Mouse (Mus musculus) granulocyte monocyte progenitor cell, adult 5-6 weeks (primary cell): Measurements from ENCODE around the gene Rai14. TPM values are rescaled to one million over a fixed set of nuclear protein-coding genes. Genes with fewer than 3 reads are reported as not detected.

Experiments
- ATAC-seq: replicated peaks from 2 replicates; pipeline ENCODE4 v1.8.0; 2016; ENCODE audit warnings: mild to moderate bottlenecking, moderate TSS enrichment, inconsistent platforms; ENCODE audit not compliant: poor library complexity, severe bottlenecking
- total RNA-seq, 2 experiments: library from RNA; stranded (forward) in 1 of 2; stranded (reverse) in 1 of 2; fragments of 200-712, 200-1000 nt in 1 of 2; fragments of >200 nt in 1 of 2; fragmentation: Nextera tagmentation in 1 of 2; gene quantifications; 2 replicates each; pipeline ENCODE4 v1.2.3; 2014 to 2017

Rai14 gene
- 6.1 and 6.2 TPM in 2 replicates for total RNA-seq (2014; fragmentation: Nextera tagmentation)
- 4.3 and 5.2 TPM in 2 replicates for total RNA-seq (2017)

- peak; percentile 81 for ATAC-seq
Measured at GRCm38 (mm10) chr15:10714409-10715138, at the start of gene Rai14. Rai14 (minus strand) TSS chr15:10714624.

GRCm38 (mm10) chr15:10761441-10761840 lies 47.0 kb upstream of the Rai14 start:
- ATAC-seq = no peak

- ATAC-seq = no peak
Measured at GRCm38 (mm10) chr15:10760006-10760405, 45.6 kb upstream of the Rai14 start.

- ATAC-seq = no peak
Measured at GRCm38 (mm10) chr15:10759440-10759839, 45.0 kb upstream of the Rai14 start.

- ATAC-seq = no peak
Measured at GRCm38 (mm10) chr15:10758808-10759207, 44.4 kb upstream of the Rai14 start.

GRCm38 (mm10) chr15:10751141-10751540 lies 36.7 kb upstream of the Rai14 start:
- ATAC-seq = no peak

- no peak for ATAC-seq
Measured at GRCm38 (mm10) chr15:10750339-10750738, 35.9 kb upstream of the Rai14 start.

GRCm38 (mm10) chr15:10749678-10750077 lies 35.3 kb upstream of the Rai14 start:
- no peak for ATAC-seq

GRCm38 (mm10) chr15:10747638-10748037 lies 33.2 kb upstream of the Rai14 start:
- ATAC-seq = peak; percentile 91

GRCm38 (mm10) chr15:10747226-10747625 lies 32.8 kb upstream of the Rai14 start:
- no peak for ATAC-seq

GRCm38 (mm10) chr15:10746303-10747051 lies 32.1 kb upstream of the Rai14 start:
- no peak for ATAC-seq

- ATAC-seq = no peak
Measured at GRCm38 (mm10) chr15:10742441-10742840, 28.0 kb upstream of the Rai14 start.

GRCm38 (mm10) chr15:10739279-10739678 lies 24.9 kb upstream of the Rai14 start:
- peak; percentile 78 for ATAC-seq

GRCm38 (mm10) chr15:10738354-10739142 lies 24.1 kb upstream of the Rai14 start:
- ATAC-seq = no peak

GRCm38 (mm10) chr15:10735948-10736347 lies 21.5 kb upstream of the Rai14 start:
- no peak for ATAC-seq

GRCm38 (mm10) chr15:10735216-10735615 lies 20.8 kb upstream of the Rai14 start:
- no peak for ATAC-seq

GRCm38 (mm10) chr15:10731398-10731797 lies 17.0 kb upstream of the Rai14 start:
- no peak for ATAC-seq

GRCm38 (mm10) chr15:10726272-10726671 lies 11.8 kb upstream of the Rai14 start:
- no peak for ATAC-seq

GRCm38 (mm10) chr15:10724857-10725256 lies 10.4 kb upstream of the Rai14 start:
- no peak for ATAC-seq

GRCm38 (mm10) chr15:10723507-10723906 lies 9.1 kb upstream of the Rai14 start:
- peak; percentile 70 for ATAC-seq
